ENCODE assay signal across 20 mouse cellular contexts in genomic region chr14:57517001-57517400, GRCm38 (mm10). TPM values are rescaled to one million over a fixed set of nuclear protein-coding genes. Genes with fewer than 3 reads are reported as not detected.
DNase-seq lines count a peak whose midpoint lies in the region.
"Had no signal": no experiment of that assay in that cellular context is flagged by ENCODE, and none has a peak within 500 bp of the region (broad histone marks: within the 10 kb centered on the region; RNA-seq: fewer than 3 reads in every experiment).

No protein-coding gene starts in this region.

- intact Hi-C loops in left cerebral cortex, postnatal 4 days (cut with DNase I) = no loop called here

- peak; percentile 76 to 79 for DNase-seq in frontal cortex, adult 2 months (ENCODE audit: extremely low spot score in 1 of 2, low spot score in 1 of 2)
- DNase-seq in frontal cortex, postnatal 10 days (ENCODE audit: low spot score in 2 of 2) = no peak
- peak; percentile 43 to 72 for DNase-seq in left cerebral cortex, adult 18-20 months (ENCODE audit: low spot score in 2 of 2)
- DNase-seq in left cerebral cortex, postnatal 4 days = no peak
- peak; percentile 34 for DNase-seq in right cerebral cortex, postnatal 25 days
- no peak for DNase-seq in right cerebral cortex, postnatal 4 days
- DNase-seq in telencephalon, adult 2 months (ENCODE audit: low read depth, low spot score) = peak; percentile 83
- DNase-seq in ovary, postnatal 36 days (ENCODE audit: low spot score) = no peak
- DNase-seq: adrenal gland, adult 2 months; adrenal gland, postnatal 14 days; cerebellum, adult 11-12 months; cerebellum, adult 8-10 months; cerebellum, postnatal 10 days; gastrocnemius, postnatal 10 days; gastrocnemius, postnatal 36 days; heart, adult 2 months; heart, postnatal 14 days; heart, postnatal 4 days had no signal

RNA-seq across cellular contexts. Expression of gene Il17d, which starts 7.6 kb away (rescaled TPM):
- polyA plus RNA-seq in frontal cortex, adult 2 months (2012; rRNA removed) = 29.5 and 31.7 TPM in 2 replicates
- total RNA-seq in left cerebral cortex, adult 18-20 months (2021) = 10 to 100 TPM; 16.1 to 18.9 TPM
- 10 to 100 TPM; 20.6 to 21.6 TPM for total RNA-seq in left cerebral cortex, postnatal 4 days (2021)
- total RNA-seq: granulocyte monocyte progenitor cell, adult 5-6 weeks had no signal
- polyA plus RNA-seq: CD4-positive, CD25-positive, alpha-beta regulatory T cell, adult 4 months had no signal

RNA-seq across cellular contexts. Expression of gene Eef1akmt1, which starts 54.4 kb away (rescaled TPM):
- 40.9 and 43.0 TPM in 2 replicates for polyA plus RNA-seq in frontal cortex, adult 2 months (2012; rRNA removed)
- total RNA-seq in left cerebral cortex, adult 18-20 months (2021) = 10 to 100 TPM; 37.0 to 37.9 TPM
- total RNA-seq in left cerebral cortex, postnatal 4 days (2021) = 10 to 100 TPM; 29.4 to 29.6 TPM

Comparison
In these comparisons a context has a peak if more than half of its experiments do, and no peak if none do; other contexts are left out.
1. DNase-seq: peak in frontal cortex, adult 2 months (2 of 2), left cerebral cortex, adult 18-20 months (2 of 2), right cerebral cortex, postnatal 25 days (single experiment) and telencephalon, adult 2 months (single experiment); none in frontal cortex, postnatal 10 days (0 of 2), left cerebral cortex, postnatal 4 days (single experiment), right cerebral cortex, postnatal 4 days (single experiment) and ovary, postnatal 36 days (single experiment).